Mouse (Mus musculus) lung, postnatal 14 days (tissue): Measurements from ENCODE around the gene Cdc25a.
A peak's percentile ranks its signal among the peaks of the same experiment; 100 is the strongest.

Experiments
- DNase-seq: peaks from one replicate; pipeline ENCODE4 v3.0.0; 2021

The Cdc25a gene

DNA sequence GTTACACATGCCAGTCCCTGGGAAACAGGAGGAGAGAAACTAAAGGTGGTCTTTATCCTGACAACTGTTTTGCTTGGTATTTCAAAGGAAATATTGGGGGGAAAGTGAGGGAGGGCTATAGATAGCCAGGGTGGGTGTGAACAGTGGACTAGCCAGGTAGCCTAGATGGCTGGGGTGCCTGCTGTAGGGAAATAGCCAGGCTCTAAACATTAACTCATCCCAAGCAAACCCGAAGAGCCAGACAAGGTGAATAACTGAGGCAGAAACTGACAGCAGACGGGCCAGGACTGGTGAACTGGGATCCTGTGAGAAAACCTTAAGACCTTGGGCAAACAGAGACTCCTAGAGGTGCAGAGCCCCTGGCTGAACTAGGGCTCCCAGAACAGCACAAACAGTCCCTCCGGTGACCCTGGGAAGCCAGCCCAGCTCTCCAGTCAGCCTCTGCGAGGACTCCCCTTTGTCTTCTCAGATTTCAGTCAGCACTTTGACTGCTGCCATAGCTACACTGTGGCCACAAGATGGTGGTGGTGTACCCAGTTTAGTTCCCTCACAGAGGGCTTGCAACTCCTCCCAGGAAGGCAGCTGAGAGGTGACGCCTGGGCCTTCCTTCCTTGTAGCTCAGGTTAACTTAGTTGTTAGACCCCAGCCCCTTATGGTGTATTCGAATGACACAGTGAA is 19.2 kb downstream of the Cdc25a start:
- peak; percentile 77 for DNase-seq

DNA sequence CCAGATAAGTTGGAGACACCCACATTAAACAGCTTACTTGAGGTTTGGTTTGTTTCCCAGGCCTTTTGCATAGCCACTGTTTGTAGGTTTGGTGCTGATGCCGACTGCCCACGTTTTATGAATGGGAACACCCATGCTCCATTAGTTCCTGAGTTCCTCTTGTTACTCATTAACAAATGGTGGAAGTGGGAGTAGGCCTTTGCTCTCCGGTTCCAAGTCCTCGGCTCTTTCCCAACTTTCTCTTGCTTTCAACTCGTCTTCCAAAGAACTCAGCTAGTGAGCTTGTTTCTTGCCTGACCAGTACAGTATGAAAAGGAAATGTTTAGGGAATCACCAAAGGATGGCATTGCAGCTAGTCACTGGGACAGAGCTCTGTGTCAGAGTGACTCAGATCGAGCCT is 20.2 kb downstream of the Cdc25a start:
- DNase-seq: no peak

DNA sequence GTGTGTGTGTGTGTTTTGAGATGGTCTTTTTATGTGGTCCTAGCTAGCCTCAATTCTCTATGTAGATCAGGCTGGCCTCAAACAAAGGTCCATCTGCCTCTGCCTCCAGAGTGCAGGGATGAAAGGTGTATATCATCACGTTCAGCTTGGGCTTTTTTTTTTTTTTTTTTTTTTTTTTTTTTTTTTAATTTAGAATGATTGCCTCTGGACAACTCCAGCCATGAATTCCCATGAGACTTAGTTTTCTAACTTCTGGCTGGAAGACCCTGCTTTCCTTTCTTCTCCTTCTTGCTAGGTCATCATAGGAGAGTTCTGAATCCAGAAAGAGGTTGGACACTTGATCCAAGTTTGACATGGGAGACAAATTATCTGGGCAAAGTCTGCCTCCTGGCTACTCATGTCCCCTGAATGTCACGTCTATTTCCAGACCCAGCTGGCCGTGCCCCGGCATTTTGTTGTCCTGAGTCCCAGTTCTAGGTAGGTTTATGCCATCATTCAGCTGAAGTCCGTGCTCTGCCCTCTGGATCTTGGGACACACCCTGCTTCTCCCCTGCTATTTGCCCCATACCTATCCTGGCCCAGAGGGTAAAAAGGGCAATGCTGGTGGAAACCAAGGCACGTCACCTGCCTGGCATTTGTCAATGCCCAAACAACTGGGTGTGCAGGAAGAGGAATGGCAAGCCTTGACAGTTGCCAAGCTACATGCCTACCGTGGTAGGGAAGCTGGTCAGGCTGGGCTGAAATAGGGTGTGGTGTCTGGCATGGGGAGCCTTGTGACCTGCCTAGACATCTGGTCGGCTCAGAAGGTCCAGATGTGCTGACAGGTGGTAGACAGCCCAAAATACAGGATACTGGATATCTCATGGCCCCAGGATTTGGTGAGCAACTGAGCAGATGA is 21.1 kb downstream of the Cdc25a start:
- no peak for DNase-seq

DNA sequence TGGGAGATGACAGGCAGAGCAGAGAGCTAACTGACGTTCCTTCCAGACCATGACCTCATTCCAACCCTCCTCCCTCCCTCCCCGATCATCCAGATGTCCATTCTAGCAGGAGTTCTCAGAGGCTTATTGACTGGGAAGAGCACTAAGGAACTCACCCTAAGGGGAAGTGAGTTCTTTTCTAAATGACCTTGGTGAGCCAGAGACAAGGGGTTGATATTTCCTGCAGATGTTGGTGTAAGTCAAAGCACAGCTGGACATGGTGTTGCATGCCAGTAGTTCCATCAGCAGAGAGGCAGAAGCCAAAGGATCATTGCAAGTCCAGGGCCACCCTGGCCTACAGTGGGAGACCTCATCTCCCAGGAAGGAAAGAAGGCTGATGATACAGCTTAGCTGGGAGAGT is 22.6 kb downstream of the Cdc25a start:
- DNase-seq: no peak

DNA sequence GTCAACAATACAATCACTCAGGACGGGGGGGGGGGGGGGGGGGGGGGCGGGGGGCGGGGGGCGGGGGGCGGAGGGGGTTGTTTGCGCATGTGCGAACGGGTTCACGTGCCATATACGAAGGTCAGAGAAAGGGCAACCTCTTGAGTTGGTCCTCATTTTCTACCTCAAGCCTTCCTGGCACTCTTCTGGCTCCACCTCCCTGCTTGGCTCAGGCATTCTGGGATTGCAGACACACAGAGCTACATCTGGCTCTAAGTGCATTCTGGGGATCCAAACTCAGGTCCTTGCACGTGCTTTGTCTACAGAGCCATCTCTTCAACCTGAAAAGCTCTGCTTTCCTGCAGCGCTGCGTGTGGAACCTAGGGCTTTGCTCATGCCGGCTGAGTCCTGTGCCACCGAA is 24.0 kb downstream of the Cdc25a start:
- DNase-seq: no peak

DNA sequence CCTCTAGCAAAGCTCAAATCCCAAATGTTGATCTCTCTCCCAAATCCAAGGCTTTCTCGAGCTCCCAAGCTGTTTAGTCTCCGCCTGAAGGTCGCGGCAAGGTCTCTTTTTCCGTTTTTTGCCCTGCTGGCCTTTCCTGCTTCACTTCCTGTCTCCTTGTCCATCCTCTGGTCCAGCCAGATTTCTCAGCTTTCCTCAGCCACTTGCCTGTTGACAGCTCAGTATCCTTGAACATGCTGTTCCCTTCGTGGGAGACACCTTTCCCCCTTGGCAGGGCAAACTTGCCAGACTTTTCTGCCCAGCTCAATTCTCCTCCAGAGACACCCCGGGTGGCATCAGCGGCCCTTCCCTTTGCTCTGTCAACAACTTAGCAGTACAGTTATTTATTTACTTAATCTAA is 24.4 kb downstream of the Cdc25a start:
- peak; percentile 35 for DNase-seq

DNA sequence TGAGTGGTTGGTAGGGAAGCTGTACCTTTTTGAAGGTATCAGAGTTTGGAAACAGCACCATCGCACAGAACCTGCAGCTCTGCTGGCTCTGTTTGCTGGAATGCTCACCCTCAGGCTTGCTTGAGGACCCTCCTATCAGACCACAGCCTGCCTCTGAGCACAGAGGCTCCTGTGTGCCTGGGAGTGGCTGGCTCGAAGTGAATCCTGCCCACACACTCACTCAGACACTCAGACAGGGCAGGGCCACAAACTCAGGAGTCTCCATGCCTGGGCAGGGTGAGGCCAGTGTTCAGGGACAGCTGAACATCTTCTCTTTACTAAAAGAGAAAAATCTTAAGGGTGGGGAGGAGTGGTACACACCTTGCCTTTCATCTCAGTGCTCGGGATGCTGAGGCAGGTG is 25.2 kb downstream of the Cdc25a start:
- DNase-seq: no peak

DNA sequence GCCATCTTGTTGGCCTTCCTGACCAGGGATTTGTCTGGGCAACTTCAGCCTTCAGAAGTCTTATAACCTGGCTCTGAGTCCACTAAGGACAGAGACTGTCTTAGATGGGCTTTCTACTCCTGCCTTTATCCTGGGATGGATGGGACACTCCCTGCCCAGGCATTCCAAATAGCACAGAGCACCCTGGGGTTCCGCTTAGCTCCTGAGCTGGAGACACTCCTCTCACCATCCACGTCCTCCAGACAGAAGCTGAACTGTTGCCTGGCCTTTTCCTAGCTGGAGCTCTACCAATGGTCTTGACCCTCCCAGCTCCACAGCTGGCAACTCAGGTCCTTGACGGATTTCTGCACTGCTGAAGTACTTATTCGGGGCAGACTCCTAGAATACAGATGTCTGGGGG is 26.9 kb downstream of the Cdc25a start:
- no peak for DNase-seq

DNA sequence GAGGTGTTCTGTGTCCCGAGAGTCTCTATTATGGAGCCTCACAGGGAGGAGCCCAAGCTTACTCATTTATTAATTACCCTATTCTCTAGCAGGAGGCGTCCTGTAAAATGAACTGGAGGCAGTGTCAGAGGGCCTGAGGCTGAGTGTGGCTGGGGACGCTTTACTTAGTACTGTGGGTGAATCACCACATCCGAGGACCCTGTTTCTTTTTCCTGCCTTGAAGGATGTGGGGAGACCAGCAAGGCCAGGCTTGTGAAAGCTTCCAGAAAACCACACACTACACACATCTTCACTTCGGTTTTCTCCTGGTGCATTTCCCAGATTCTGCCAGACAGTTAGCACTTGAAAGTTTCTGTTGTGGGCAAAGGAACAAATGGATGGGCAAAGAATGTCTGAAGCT is 27.4 kb downstream of the Cdc25a start:
- no peak for DNase-seq

DNA sequence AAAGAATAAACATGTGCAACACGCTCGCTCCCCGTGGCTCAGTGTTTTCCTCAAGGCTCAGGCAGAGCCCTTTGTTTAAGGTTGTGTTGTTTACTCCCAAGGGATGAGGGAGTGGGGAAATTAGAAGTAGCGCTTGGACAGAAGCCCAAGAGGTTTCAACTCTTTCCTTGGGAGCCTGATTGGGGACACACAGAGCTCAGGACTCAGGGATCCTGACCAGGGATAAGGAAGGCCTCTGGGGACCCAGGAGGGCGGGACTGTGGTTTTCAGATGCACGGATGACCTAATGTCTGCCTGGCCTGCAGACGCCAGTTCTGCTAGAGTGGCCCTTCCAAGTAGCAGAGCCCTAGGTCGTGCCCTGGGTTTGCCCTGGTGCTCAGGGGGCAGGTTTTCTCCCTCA is 31.9 kb downstream of the Cdc25a start:
- peak; percentile 36 for DNase-seq

DNA sequence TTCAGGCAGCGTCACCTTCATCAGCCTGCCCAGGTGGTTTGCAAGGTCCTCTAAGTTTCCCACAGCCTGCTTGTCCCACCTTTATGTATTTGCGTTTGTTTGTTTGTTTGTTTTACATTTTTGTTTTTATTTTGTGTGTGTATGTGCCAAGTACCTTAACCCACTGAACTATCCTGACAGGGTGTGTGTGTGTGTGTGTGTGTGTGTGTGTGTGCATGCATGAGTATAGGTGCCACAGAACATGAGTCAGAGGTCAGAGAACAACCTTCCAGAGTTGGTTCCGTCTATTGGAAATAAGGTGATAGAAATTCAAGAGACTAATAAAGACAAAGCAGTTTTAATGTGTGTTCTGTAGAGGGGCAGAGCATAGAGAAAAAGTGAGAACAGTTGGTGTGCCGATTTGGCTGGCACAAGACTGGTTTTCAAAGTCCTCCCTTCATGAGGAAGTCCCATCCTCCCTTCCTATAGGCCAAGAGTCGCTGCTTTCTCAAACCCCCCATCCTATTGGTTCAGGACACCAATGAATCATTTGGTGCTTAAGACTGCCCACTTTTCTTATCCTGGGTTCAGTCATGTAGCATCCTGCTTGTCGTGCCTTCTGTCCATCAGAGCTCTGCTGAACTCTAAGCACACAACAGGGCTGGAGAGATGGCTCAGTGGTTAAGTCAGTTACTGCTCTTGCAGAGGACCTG is 32.5 kb downstream of the Cdc25a start:
- no peak for DNase-seq

DNA sequence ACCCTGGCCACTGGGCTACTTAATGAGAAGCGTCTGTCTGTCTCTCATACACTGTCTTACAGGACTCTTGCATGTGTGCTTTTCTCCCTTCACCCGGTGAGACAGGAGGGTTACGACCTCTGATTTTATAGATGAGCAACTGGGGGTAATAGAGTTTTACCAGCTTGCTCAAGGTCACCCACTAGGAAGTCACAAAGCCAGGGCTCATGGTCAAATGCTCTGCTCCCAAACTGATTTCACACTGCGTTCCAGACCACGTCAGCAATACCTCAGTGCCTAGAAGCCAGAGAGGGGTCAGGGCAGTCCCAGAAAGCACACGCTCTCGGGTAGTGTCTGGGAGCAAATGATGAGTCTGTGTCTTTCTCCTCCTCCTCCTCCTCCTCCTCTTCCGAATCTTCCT is 33.7 kb downstream of the Cdc25a start:
- DNase-seq: no peak

DNA sequence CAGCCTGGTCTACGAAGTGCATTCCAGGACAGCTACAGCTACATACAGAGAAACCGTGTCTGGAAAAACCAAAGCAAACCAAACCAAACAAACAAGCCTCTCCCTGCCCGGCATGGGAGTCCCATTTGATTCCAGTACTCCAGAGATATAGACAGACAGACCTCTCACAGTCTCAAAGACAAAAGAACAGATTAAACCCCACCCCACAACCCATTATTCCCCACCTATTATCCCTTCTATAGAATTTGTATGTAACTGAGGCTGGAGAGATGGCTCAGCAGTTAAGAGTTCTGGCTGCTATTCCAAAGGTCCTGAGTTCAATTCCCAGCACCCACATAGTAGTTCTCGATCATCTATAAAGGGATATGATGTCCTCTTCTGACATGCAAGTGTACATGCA is 34.5 kb downstream of the Cdc25a start:
- no peak for DNase-seq

DNA sequence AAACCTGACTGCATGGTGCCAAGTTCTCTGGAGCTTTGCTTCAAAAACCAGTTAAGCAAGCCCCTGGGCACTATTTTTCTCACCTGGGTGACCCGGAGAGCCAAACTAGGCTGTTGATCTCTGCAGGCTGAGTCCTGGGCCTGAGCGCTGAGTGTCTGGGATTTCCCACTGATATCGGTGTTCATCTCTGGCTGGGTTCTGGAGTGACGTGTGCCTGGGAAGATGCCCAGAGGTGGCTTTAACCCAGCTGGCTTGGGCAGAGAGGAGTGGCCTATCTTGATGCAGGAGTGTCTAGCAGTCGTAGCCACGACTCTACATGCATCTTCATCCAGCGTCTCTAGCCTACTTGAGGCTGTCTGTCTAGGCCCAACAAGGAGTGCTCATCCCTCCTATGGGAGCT is 36.4 kb downstream of the Cdc25a start:
- DNase-seq: no peak

DNA sequence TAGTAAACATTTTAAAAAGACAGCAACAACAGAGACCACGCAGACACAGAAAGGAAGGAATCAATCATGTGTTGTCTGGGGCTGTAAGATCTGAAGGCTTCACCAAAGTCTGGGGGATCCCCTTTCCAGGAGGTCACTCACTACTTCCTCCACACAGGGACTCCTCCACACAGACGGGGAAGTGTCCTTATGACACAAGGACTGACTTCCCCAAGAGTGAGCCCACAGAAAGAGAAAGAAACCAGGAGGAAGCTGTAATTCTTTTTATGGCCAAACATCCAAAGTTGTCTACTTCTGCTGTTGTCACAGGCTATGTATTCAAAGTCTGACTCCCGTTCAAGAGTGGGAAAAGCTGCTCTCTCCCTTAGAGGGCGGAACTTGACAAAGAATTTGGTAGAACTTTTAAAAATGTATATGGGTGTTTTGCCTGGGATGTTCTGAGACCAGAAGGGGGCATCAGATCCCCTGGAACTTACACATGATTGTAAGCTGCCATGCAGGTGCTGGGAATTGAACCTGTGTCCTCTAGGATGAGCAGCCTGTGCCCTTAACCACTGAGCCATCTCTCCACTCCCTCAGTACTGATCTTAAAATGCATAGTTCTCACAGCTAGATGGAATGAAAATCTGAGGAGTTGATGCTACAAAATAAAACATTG is 39.0 kb downstream of the Cdc25a start:
- no peak for DNase-seq

DNA sequence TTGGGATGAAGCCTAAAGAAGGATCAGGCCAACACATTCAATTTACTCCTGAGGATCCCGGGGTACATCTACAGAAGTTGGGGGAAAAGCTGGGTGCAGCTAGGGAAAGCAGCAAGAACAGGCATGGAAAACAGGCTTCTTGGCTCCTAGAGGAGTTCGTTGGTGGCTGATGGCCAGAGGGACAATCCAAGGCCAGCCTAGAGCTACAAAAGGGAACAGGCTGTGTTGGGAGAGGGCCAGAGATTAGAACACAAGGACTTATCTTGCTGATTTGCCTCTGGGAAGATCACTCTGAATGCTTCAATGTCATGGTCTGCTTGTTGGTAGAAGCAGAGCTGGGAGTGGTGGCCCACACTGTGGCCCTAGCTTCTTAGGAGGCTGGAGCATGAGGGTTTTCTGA is 42.6 kb downstream of the Cdc25a start:
- peak; percentile 32 for DNase-seq

DNA sequence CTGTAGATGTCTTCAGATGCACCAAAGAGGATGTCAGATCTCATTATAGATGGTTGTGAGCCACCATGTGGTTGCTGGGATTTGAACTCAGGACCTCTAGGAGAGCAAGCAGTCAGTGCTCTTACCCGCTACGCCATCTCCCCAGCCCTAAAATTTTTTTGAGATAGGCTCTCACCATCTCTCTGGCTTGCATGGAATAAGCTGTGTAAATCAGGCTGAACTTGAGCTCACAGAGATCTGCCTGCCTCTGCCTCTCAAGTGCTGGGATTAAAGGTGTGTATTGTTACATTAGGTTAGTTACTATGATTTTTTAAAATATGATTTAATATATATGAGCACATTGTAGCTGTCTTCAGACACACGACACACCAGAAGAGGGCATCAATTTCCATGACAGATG is 53.8 kb downstream of the Cdc25a start:
- DNase-seq: no peak

DNA sequence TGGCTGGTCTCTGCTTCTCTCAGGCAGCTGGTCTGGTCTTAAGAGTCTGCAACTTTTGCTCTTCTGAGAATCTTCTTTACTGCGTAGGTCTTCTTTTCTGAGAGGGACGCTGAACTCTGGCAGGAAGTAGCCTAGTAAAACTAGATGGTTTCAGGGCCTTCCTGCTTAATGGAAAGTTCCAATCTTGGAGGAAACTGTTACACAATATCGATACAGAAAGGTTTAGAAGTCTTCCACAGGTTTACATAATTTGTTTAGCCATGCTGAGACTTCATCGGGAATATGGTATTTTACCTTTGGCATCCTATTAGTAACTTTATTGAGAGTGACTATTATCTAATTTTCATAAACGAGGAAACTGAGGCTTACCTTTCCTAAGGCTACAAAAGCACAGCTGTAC is 54.7 kb downstream of the Cdc25a start:
- no peak for DNase-seq

DNA sequence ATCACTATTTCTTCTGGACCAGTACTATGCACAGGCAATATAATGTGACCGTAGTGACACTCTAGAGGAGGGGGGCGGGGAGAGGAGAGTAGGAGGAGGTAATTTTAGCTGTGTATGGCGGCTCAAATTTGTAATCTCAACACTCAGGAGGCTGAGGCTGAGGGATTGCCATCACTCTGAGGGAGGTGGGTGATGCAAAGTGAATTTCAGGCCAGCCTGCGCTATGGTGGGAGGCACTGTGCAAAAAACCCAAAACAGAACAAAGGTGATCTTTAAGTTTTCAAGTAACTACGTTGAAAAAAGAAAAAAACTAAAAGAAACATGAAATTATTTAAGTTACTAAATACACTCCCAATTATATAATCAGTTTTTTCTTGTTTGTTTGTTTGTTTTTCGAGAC is 55.4 kb downstream of the Cdc25a start:
- DNase-seq: no peak

DNA sequence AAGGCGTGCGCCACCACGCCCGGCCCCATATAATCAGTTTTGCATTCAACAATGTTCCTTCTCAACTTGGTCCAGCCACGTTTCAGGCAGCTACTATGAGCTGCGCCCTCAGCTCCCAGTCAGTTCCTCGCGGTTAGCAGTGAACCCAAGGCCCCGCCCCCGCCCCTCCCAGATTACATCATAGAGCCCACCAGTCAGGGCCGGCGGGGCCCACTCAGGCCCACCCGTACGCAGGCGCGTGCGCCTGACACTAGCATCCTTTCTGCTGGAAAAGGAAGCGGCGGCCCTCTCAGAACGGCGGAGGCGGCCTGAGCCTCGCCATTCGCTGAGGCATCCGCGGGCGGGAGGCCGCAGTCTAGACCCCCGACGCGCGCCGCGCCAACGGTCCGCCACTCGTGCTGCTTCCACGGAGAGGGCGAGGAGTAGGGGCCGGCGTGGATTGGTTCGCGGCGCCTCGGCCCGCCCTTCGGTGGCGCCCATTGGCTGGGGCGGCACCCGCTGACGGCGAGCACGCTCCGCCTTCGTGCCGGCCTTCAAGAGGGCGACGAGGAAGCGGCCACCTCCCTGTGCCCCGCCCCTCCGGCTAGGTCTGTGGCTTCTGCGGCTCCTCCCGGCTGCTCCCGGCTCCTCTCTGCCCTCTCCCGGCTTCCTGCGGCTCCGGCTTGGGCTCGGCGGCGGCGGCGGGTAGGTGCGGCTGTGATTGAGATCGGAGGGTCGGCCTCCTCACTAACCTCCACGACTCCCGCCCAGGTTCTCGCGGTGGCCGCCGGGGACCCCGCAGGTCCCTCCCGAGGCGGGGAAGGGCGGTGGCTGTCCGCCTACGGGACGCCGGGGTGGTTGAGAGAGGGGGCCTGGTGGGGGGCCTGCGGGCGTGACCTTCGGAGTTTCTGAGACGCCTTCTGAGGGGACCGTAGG is 56.1 kb downstream of the Cdc25a start, which contains the start of gene Map4:
Gene Map4 (plus strand): TSS at position 204 of the 915 bp plus-strand sequence.
- DNase-seq: peak; percentile 96

DNA sequence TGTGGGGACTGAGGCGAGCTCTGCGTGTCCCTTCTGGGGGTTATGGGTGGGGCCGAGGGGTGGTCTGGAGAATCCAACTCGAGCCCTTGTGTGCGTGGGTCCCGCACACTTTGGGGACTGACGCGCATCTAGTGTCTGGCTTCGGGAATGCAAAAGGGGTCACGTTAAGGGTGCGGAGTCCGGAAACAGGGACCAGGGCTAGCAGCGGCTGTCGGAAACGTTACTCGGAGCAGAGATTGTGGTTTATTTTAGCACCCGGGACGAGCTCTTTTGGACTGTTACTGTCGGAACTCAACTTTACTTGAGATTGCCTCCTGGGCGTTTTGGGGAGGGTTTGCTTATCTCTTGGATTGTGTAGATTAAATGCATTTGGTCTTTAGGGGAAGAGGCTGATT is 57.0 kb downstream of the Cdc25a start:
- DNase-seq: peak; percentile 27

DNA sequence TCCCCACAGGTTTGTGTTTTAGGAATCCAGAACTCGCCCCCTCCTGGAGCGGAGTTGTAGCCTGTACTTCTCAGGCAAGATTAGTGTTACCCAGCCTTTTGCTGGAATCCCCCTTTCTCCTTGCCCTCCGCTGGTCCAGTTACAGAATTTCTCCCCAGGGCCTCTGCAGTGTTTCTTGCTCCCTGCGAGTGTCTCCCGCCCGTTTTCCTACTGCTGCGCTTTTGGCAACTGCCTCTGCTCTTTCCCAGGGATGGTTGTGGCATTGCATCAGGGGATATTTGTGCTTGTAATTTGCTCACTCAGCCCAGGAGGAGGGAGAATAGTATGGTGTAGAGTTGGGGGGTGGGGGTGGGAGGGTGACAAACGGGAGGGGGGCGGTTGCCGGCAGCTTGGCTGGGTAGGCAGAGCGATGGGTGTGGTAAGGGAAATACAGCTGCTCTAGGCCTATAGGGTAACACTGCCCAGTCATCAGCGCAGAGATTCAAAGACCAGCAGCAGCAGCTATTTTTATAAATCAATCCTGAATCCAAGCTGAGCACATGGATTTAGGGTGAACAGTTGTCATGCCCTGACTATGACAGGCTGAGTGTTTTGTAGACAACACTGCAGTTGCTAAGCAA is 57.5 kb downstream of the Cdc25a start:
- peak; percentile 46 for DNase-seq
